Mouse (Mus musculus) midbrain, embryonic 12.5 days (tissue): ENCODE results near the gene Ranbp17. TPM values are rescaled to one million over a fixed set of nuclear protein-coding genes. Genes with fewer than 3 reads are reported as not detected.
"Not testable (repeated sequence)": the region's sequence is repeated elsewhere in the genome, so short reads cannot be mapped to it uniquely, and the experiment has no call there.

Experiments used
- ATAC-seq: fragments of 200-750 bp; cut with Nextera tagmentation; 2 replicates; pipeline ENCODE4 v1.8.0; 2017; ENCODE audit warnings: low read depth, moderate TSS enrichment, moderate library complexity; ENCODE audit not compliant: low FRiP score
- H3K27ac ChIP-seq: fragments of 300-500 bp; sonication (generic); replicated peaks from 2 replicates; pipeline ENCODE4 v1.5.1; 2016; ENCODE audit warnings: mild to moderate bottlenecking
- H3K27me3 ChIP-seq: fragments of 300-500 bp; sonication (generic); 2 replicates; pipeline ENCODE4 v1.6.1; 2016; ENCODE audit warnings: mild to moderate bottlenecking
- H3K36me3 ChIP-seq: fragments of 300-500 bp; sonication (generic); 2 replicates; pipeline ENCODE4 v1.6.1; 2016
- H3K4me1 ChIP-seq: fragments of 300-500 bp; sonication (generic); 2 replicates; pipeline ENCODE4 v1.6.1; 2016
- H3K4me2 ChIP-seq: fragments of 300-500 bp; sonication (generic); replicated peaks from 2 replicates; pipeline ENCODE4 v1.6.1; 2016; ENCODE audit warnings: mild to moderate bottlenecking, moderate library complexity
- H3K4me3 ChIP-seq: fragments of 300-500 bp; sonication (generic); 2 replicates; pipeline ENCODE4 v1.5.1; 2016; ENCODE audit warnings: mild to moderate bottlenecking
- H3K9ac ChIP-seq: fragments of 300-500 bp; sonication (generic); replicated peaks from 2 replicates; pipeline ENCODE4 v1.6.1; 2016; ENCODE audit warnings: mild to moderate bottlenecking, moderate library complexity
- H3K9me3 ChIP-seq: fragments of 300-500 bp; sonication (generic); 2 replicates; pipeline ENCODE4 v1.6.1; 2016; ENCODE audit warnings: mild to moderate bottlenecking
- WGBS: fragments of 180-500 bp; shearing (Covaris S2); methylation state at CpG from one replicate; pipeline ENCODE4 v1.1.7; 2016; 5-methylcytosine and 5-hydroxymethylcytosine counted together
- polyA plus RNA-seq: library from polyadenylated mRNA; unstranded; fragments of >200 nt; fragmentation: Nextera tagmentation; extraction: Ambion mirVana; gene quantifications from 2 replicates; pipeline ENCODE4 v1.2.1, GENCODE M21; 2016

Ranbp17 gene
- polyA plus RNA-seq, 1 experiment from 2014 or later: 11.0 TPM

- Histone ChIP-seq H3K4me1 (0 out of 2 replicates have a peak, but pooled peaks cover 8% of the 10 kb centered on the region), H3K9me3 (no peaks in the 10 kb centered on the region), H3K9ac (no peak overlapping the region), H3K27ac (no peak overlapping the region), H3K36me3 (no peaks in the 10 kb centered on the region), H3K27me3 (no peaks in the 10 kb centered on the region), H3K4me3 (no peak overlapping the region), H3K4me2 (no peak overlapping the region)
- no peak for ATAC-seq
Observed at GRCm38 (mm10) chr11:33509401-33509800, 4.1 kb downstream of the Ranbp17 start.

- no peak for ATAC-seq
Observed at GRCm38 (mm10) chr11:33485746-33486145, 27.8 kb downstream of the Ranbp17 start.

GRCm38 (mm10) chr11:33480410-33480809 lies 33.1 kb downstream of the Ranbp17 start:
- Histone ChIP-seq H3K4me1 (no peaks in the 10 kb centered on the region), H3K4me3 (no peak overlapping the region), H3K36me3 (0 out of 2 replicates have a peak, but pooled peaks cover 2% of the 10 kb centered on the region), H3K9me3 (no peaks in the 10 kb centered on the region), H3K9ac (no peak overlapping the region), H3K4me2 (no peak overlapping the region), H3K27ac (no peak overlapping the region), H3K27me3 (no peaks in the 10 kb centered on the region)
- 92% methylated on average over 10 of the region's 10 CpGs for WGBS
- no peak for ATAC-seq

More at GRCm38 (mm10) chr11:33485746-33486145, 27.8 kb downstream of the Ranbp17 start:
- Histone ChIP-seq H3K9ac (no peak overlapping the region), H3K27ac (no peak overlapping the region), H3K4me1 (no peaks in the 10 kb centered on the region), H3K4me3 (no peak overlapping the region), H3K9me3 (no peaks in the 10 kb centered on the region), H3K27me3 (no peaks in the 10 kb centered on the region), H3K4me2 (no peak overlapping the region), H3K36me3 (peaks cover 11% of the 10 kb centered on the region; the same call in 1 of the 2 replicates)
- 83% methylated on average over 4 of the region's 4 CpGs for WGBS

GRCm38 (mm10) chr11:33479209-33479608 lies 34.3 kb downstream of the Ranbp17 start:
- WGBS: 91% methylated on average over 4 of the region's 4 CpGs
- Histone ChIP-seq H3K4me1 (no peaks in the 10 kb centered on the region), H3K9ac (no peak overlapping the region), H3K4me3 (no peak overlapping the region), H3K36me3 (no peaks in the 10 kb centered on the region), H3K27ac (no peak overlapping the region), H3K4me2 (no peak overlapping the region), H3K27me3 (no peaks in the 10 kb centered on the region), H3K9me3 (no peaks in the 10 kb centered on the region)
- no peak for ATAC-seq

- Histone ChIP-seq H3K4me1 (no peaks in the 10 kb centered on the region), H3K27ac (no peak overlapping the region), H3K4me2 (no peak overlapping the region), H3K9ac (no peak overlapping the region), H3K27me3 (no peaks in the 10 kb centered on the region), H3K4me3 (no peak overlapping the region), H3K36me3 (no peaks in the 10 kb centered on the region), H3K9me3 (no peaks in the 10 kb centered on the region)
- no peak for ATAC-seq
- 92% methylated on average over 2 of the region's 2 CpGs for WGBS
Observed at GRCm38 (mm10) chr11:33476634-33477033, 36.9 kb downstream of the Ranbp17 start.

GRCm38 (mm10) chr11:33461172-33461571 lies 52.4 kb downstream of the Ranbp17 start:
- no peak for ATAC-seq
- 60% methylated on average over 1 of the region's 1 CpGs for WGBS
- H3K4me1 ChIP-seq: no peaks in the 10 kb centered on the region
- H3K9ac ChIP-seq: no peak overlapping the region
- no peak overlapping the region for H3K4me3 ChIP-seq
- H3K27me3 ChIP-seq: no peaks in the 10 kb centered on the region
- H3K9me3 ChIP-seq: no peaks in the 10 kb centered on the region
- no peak overlapping the region for H3K27ac ChIP-seq
- H3K36me3 ChIP-seq: no peaks in the 10 kb centered on the region
- no peak overlapping the region for H3K4me2 ChIP-seq

- Histone ChIP-seq H3K27me3 (no peaks in the 10 kb centered on the region), H3K9me3 (no peaks in the 10 kb centered on the region), H3K27ac (no peak overlapping the region), H3K4me1 (no peaks in the 10 kb centered on the region), H3K4me2 (no peak overlapping the region), H3K9ac (no peak overlapping the region), H3K4me3 (no peak overlapping the region), H3K36me3 (no peaks in the 10 kb centered on the region)
- no peak for ATAC-seq
- WGBS: 87% methylated on average over 3 of the region's 3 CpGs
Observed at GRCm38 (mm10) chr11:33454069-33454468, 59.5 kb downstream of the Ranbp17 start.

- Histone ChIP-seq H3K36me3 (no peaks in the 10 kb centered on the region), H3K9ac (no peak overlapping the region), H3K4me3 (no peak overlapping the region), H3K4me1 (no peaks in the 10 kb centered on the region), H3K9me3 (no peaks in the 10 kb centered on the region), H3K27me3 (no peaks in the 10 kb centered on the region), H3K27ac (no peak overlapping the region), H3K4me2 (no peak overlapping the region)
- no peak for ATAC-seq
- WGBS: 52% methylated on average over 5 of the region's 5 CpGs
Observed at GRCm38 (mm10) chr11:33433813-33434212, 79.7 kb downstream of the Ranbp17 start.

GRCm38 (mm10) chr11:33428238-33428637 lies 85.3 kb downstream of the Ranbp17 start:
- WGBS: 92% methylated on average over 17 of the region's 17 CpGs
- not testable (repeated sequence) for H3K9me3 ChIP-seq, H3K36me3 ChIP-seq, H3K4me2 ChIP-seq, H3K4me3 ChIP-seq, H3K4me1 ChIP-seq, ATAC-seq, H3K27me3 ChIP-seq, H3K9ac ChIP-seq, H3K27ac ChIP-seq

GRCm38 (mm10) chr11:33427789-33428188 lies 85.8 kb downstream of the Ranbp17 start:
- 96% methylated on average over 5 of the region's 5 CpGs for WGBS
- H3K27ac ChIP-seq, H3K36me3 ChIP-seq, H3K4me1 ChIP-seq, H3K4me3 ChIP-seq, H3K9ac ChIP-seq, ATAC-seq, H3K4me2 ChIP-seq, H3K27me3 ChIP-seq, H3K9me3 ChIP-seq: not testable (repeated sequence)

GRCm38 (mm10) chr11:33422226-33422625 lies 91.3 kb downstream of the Ranbp17 start:
- Histone ChIP-seq H3K36me3 (no peaks in the 10 kb centered on the region), H3K27ac (no peak overlapping the region), H3K4me3 (no peak overlapping the region), H3K9ac (no peak overlapping the region), H3K4me2 (no peak overlapping the region), H3K27me3 (no peaks in the 10 kb centered on the region), H3K9me3 (no peaks in the 10 kb centered on the region), H3K4me1 (no peaks in the 10 kb centered on the region)
- no peak for ATAC-seq
- 88% methylated on average over 3 of the region's 3 CpGs for WGBS

GRCm38 (mm10) chr11:33404651-33405050 lies 108.9 kb downstream of the Ranbp17 start:
- no peak overlapping the region for H3K4me2 ChIP-seq
- no peaks in the 10 kb centered on the region for H3K36me3 ChIP-seq
- no peaks in the 10 kb centered on the region for H3K27me3 ChIP-seq
- H3K4me1 ChIP-seq: no peaks in the 10 kb centered on the region
- H3K9ac ChIP-seq: no peak overlapping the region
- no peaks in the 10 kb centered on the region for H3K9me3 ChIP-seq
- H3K4me3 ChIP-seq: no peak overlapping the region
- ATAC-seq: no peak
- 90% methylated on average over 4 of the region's 4 CpGs for WGBS
- H3K27ac ChIP-seq: no peak overlapping the region

- H3K9me3 ChIP-seq: no peaks in the 10 kb centered on the region
- no peaks in the 10 kb centered on the region for H3K36me3 ChIP-seq
- H3K9ac ChIP-seq: no peak overlapping the region
- no peak for ATAC-seq
- no peaks in the 10 kb centered on the region for H3K27me3 ChIP-seq
- no peak overlapping the region for H3K4me3 ChIP-seq
- H3K27ac ChIP-seq: no peak overlapping the region
- no peak overlapping the region for H3K4me2 ChIP-seq
- WGBS: 84% methylated on average over 1 of the region's 1 CpGs
- H3K4me1 ChIP-seq: no peaks in the 10 kb centered on the region
Observed at GRCm38 (mm10) chr11:33399346-33399745, 114.2 kb downstream of the Ranbp17 start.
